Mouse (Mus musculus) E14TG2a.4 (cell line): ENCODE results near the gene Cldn2.

ENCODE experiments used
- CTCF ChIP-seq: conservative IDR thresholded peaks from 2 replicates; pipeline ENCODE4 v1.5.1; 2014; ENCODE audit warnings: low read length
- NANOG ChIP-seq: IDR thresholded peaks from 2 replicates; pipeline ENCODE4 v1.6.1; 2014; ENCODE audit warnings: borderline replicate concordance, low read length, mixed read lengths
- POU5F1 ChIP-seq: IDR thresholded peaks from 2 replicates; pipeline ENCODE4 v1.6.1; 2014; ENCODE audit warnings: low read length, borderline replicate concordance

DNA sequence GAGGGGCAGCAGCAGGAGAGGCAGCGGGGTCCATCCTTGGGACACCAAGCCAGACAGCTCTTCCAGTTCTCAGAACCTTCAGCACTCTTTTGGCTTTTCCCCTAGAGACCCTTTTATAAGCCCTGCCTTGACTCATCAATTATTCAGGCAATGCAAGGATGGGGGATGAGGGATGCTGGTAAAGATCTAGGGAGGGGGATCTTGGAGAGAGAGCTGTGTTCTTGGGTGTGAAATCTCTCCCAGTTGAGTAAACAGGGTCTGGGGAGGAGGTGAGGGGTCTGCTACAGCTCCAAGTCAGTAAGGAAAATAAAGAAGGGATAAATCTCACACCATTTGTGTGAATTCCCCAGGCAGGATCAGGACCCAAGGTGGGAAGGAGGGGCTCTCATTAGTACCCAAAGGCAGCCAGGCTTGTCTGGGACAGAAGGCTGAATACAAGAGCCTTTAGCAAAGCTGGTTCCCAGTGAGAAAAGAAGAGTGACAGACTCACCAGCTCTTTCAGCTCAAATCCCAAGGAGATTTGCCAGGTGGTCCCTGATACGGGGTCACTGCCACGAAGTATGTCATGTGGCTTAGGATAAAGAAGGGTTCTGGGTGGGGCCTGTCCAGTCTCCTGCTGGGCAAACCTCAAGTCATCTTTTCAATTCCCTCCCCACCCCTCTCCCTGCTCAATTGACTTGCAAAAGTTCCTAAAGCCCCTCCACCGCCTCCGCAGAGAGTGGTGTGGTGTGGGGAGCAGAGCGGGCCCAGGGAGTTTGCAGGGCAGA lies 18.2 kb upstream of the Cldn2 start, which contains the start of gene Ripply1:
- TF ChIP-seq CTCF (no peak), POU5F1 (no peak), NANOG (no peak)
